Mouse (Mus musculus) hindbrain, embryonic 16.5 days (tissue): ENCODE measurements at regions not wholly inside any gene's neighbourhood (a gene's known extent, or its start where the extent isn't known, plus 50 kb on each side); places are given as distances from the start of the nearest gene placed in this dataset.

Experiments used
- ATAC-seq: fragments of 200-750 bp; cut with Nextera tagmentation; 2 replicates; pipeline ENCODE4 v1.8.0; 2017; ENCODE audit warnings: moderate TSS enrichment, moderate library complexity
- H3K27ac ChIP-seq: fragments of 300-500 bp; sonication (generic); 2 replicates; pipeline ENCODE4 v1.5.1; 2014; ENCODE audit warnings: low read depth, mild to moderate bottlenecking, control low read depth, low read length, moderate library complexity
- H3K27me3 ChIP-seq: fragments of 300-500 bp; sonication (generic); replicated peaks from 2 replicates; pipeline ENCODE4 v1.6.1; 2014; ENCODE audit warnings: low read length; ENCODE audit not compliant: control insufficient read depth, insufficient read depth
- H3K36me3 ChIP-seq: fragments of 300-500 bp; sonication (generic); 2 replicates; pipeline ENCODE4 v1.6.1; 2014; ENCODE audit warnings: mild to moderate bottlenecking, low read length, moderate library complexity, mixed read lengths; ENCODE audit not compliant: control insufficient read depth, insufficient read depth
- H3K4me1 ChIP-seq: fragments of 300-500 bp; sonication (generic); 2 replicates; pipeline ENCODE4 v1.6.1; 2014; ENCODE audit warnings: low read depth, low read length; ENCODE audit not compliant: control insufficient read depth, insufficient read depth
- H3K4me2 ChIP-seq: fragments of 300-500 bp; sonication (generic); 2 replicates; pipeline ENCODE4 v1.6.1; 2014; ENCODE audit warnings: mild to moderate bottlenecking, low read length, control low read depth, moderate library complexity
- H3K4me3 ChIP-seq: fragments of 300-500 bp; sonication (generic); 2 replicates; pipeline ENCODE4 v1.5.1; 2014; ENCODE audit warnings: mild to moderate bottlenecking, low read length, control low read depth, moderate library complexity
- H3K9ac ChIP-seq: fragments of 300-500 bp; sonication (generic); 2 replicates; pipeline ENCODE4 v1.6.1; 2014; ENCODE audit warnings: low read depth, mild to moderate bottlenecking, control low read depth, low read length, moderate library complexity
- H3K9me3 ChIP-seq: fragments of 300-500 bp; sonication (generic); 2 replicates; pipeline ENCODE4 v1.6.1; 2014; ENCODE audit warnings: mild to moderate bottlenecking, low read length, moderate library complexity; ENCODE audit not compliant: control insufficient read depth
- WGBS: fragments of 180-500 bp; shearing (Covaris S2); extraction: QIAGEN DNeasy Blood & Tissue Kit; methylation state at CpG from one replicate; pipeline ENCODE4 v1.1.7; 2014; 5-methylcytosine and 5-hydroxymethylcytosine counted together

GRCm38 (mm10) chr19:14180244-14180643 lies 266.9 kb downstream of the Olfr1505 start:
- H3K4me1 ChIP-seq, result no peaks in the 10 kb centered on the region
- no peak overlapping the region for H3K4me2 ChIP-seq
- no peak for ATAC-seq
- 12% methylated on average over 4 of the region's 4 CpGs for WGBS
- no peaks in the 10 kb centered on the region for H3K27me3 ChIP-seq
- no peak overlapping the region for H3K4me3 ChIP-seq
- no peak overlapping the region for H3K9ac ChIP-seq
- no peaks in the 10 kb centered on the region for H3K9me3 ChIP-seq
- no peak overlapping the region for H3K27ac ChIP-seq
- no peaks in the 10 kb centered on the region for H3K36me3 ChIP-seq

- Histone ChIP-seq H3K36me3 (no peaks in the 10 kb centered on the region), H3K9ac (no peak overlapping the region), H3K27ac (no peak overlapping the region), H3K4me3 (no peak overlapping the region), H3K4me2 (no peak overlapping the region), H3K9me3 (no peaks in the 10 kb centered on the region), H3K4me1 (no peaks in the 10 kb centered on the region), H3K27me3 (no peaks in the 10 kb centered on the region)
- ATAC-seq, result no peak
- 74% methylated on average over 3 of the region's 3 CpGs for WGBS
Measured at GRCm38 (mm10) chr19:14180956-14181355, 267.6 kb downstream of the Olfr1505 start.

GRCm38 (mm10) chr19:14181661-14182415 lies 268.5 kb downstream of the Olfr1505 start:
- H3K9ac ChIP-seq, result no peak overlapping the region
- H3K4me2 ChIP-seq, result no peak overlapping the region
- 78% methylated on average over 6 of the region's 6 CpGs for WGBS
- H3K9me3 ChIP-seq, result no peaks in the 10 kb centered on the region
- no peak for ATAC-seq
- H3K36me3 ChIP-seq, result no peaks in the 10 kb centered on the region
- no peaks in the 10 kb centered on the region for H3K4me1 ChIP-seq
- H3K27me3 ChIP-seq, result no peaks in the 10 kb centered on the region
- no peak overlapping the region for H3K27ac ChIP-seq
- no peak overlapping the region for H3K4me3 ChIP-seq

GRCm38 (mm10) chr19:14191820-14192219 lies 278.5 kb downstream of the Olfr1505 start:
- no peaks in the 10 kb centered on the region for H3K27me3 ChIP-seq
- H3K36me3 ChIP-seq, result no peaks in the 10 kb centered on the region
- H3K4me2 ChIP-seq, result no peak overlapping the region
- H3K9me3 ChIP-seq, result no peaks in the 10 kb centered on the region
- no peak overlapping the region for H3K27ac ChIP-seq
- H3K4me1 ChIP-seq, result no peaks in the 10 kb centered on the region
- no peak for ATAC-seq
- H3K4me3 ChIP-seq, result no peak overlapping the region
- 93% methylated on average over 3 of the region's 3 CpGs for WGBS
- H3K9ac ChIP-seq, result no peak overlapping the region

- ATAC-seq, result no peak
- no peak overlapping the region for H3K27ac ChIP-seq
- H3K9ac ChIP-seq, result no peak overlapping the region
- WGBS, result 92% methylated on average over 3 of the region's 3 CpGs
- no peaks in the 10 kb centered on the region for H3K27me3 ChIP-seq
- no peak overlapping the region for H3K4me3 ChIP-seq
- H3K36me3 ChIP-seq, result no peaks in the 10 kb centered on the region
- H3K9me3 ChIP-seq, result no peaks in the 10 kb centered on the region
- H3K4me1 ChIP-seq, result no peaks in the 10 kb centered on the region
- H3K4me2 ChIP-seq, result no peak overlapping the region
Measured at GRCm38 (mm10) chr19:14197864-14198263, 284.5 kb downstream of the Olfr1505 start.

- no peak overlapping the region for H3K4me3 ChIP-seq
- H3K36me3 ChIP-seq, result no peaks in the 10 kb centered on the region
- H3K27me3 ChIP-seq, result no peaks in the 10 kb centered on the region
- no peak overlapping the region for H3K9ac ChIP-seq
- H3K4me2 ChIP-seq, result no peak overlapping the region
- WGBS, result 83% methylated on average over 4 of the region's 4 CpGs
- ATAC-seq, result no peak
- H3K4me1 ChIP-seq, result no peaks in the 10 kb centered on the region
- H3K27ac ChIP-seq, result no peak overlapping the region
- no peaks in the 10 kb centered on the region for H3K9me3 ChIP-seq
Measured at GRCm38 (mm10) chr19:14220507-14220909, 307.2 kb downstream of the Olfr1505 start.

GRCm38 (mm10) chr19:14225061-14225696 lies 311.8 kb downstream of the Olfr1505 start:
- WGBS, result 58% methylated on average over 6 of the region's 6 CpGs
- no peak overlapping the region for H3K4me2 ChIP-seq
- no peak for ATAC-seq

GRCm38 (mm10) chr19:14225787-14226186 lies 312.5 kb downstream of the Olfr1505 start:
- Histone ChIP-seq H3K36me3 (no peaks in the 10 kb centered on the region), H3K27me3 (no peaks in the 10 kb centered on the region), H3K27ac (no peak overlapping the region), H3K9me3 (no peaks in the 10 kb centered on the region), H3K9ac (no peak overlapping the region), H3K4me3 (no peak overlapping the region), H3K4me1 (no peaks in the 10 kb centered on the region), H3K4me2 (no peak overlapping the region)
- no peak for ATAC-seq
- WGBS, result 37% methylated on average over 4 of the region's 4 CpGs

More at GRCm38 (mm10) chr19:14225061-14225696, 311.8 kb downstream of the Olfr1505 start:
- no peaks in the 10 kb centered on the region for H3K27me3 ChIP-seq
- no peak overlapping the region for H3K4me3 ChIP-seq
- H3K9ac ChIP-seq, result no peak overlapping the region
- no peaks in the 10 kb centered on the region for H3K36me3 ChIP-seq
- no peaks in the 10 kb centered on the region for H3K9me3 ChIP-seq
- H3K27ac ChIP-seq, result no peak overlapping the region
- no peaks in the 10 kb centered on the region for H3K4me1 ChIP-seq

GRCm38 (mm10) chr19:14226521-14226920 lies 313.2 kb downstream of the Olfr1505 start:
- H3K36me3 ChIP-seq, result no peaks in the 10 kb centered on the region
- H3K4me1 ChIP-seq, result no peaks in the 10 kb centered on the region
- no peak overlapping the region for H3K4me2 ChIP-seq
- no peak overlapping the region for H3K4me3 ChIP-seq
- no peak overlapping the region for H3K9ac ChIP-seq
- H3K27me3 ChIP-seq, result no peaks in the 10 kb centered on the region
- H3K9me3 ChIP-seq, result no peaks in the 10 kb centered on the region
- no peak overlapping the region for H3K27ac ChIP-seq
- no peak for ATAC-seq
